Mouse (Mus musculus) mouse trophoblast stem cell (cell line): ENCODE results near the gene Tet3.
"Not testable (repeated sequence)": the region's sequence is repeated elsewhere in the genome, so short reads cannot be mapped to it uniquely, and the experiment has no call there.

Experiments
- in situ Hi-C, 2 experiments: fragments of 300-500 bp; cut with MseI, MboI; formaldehyde crosslinking; loops; 2 replicates in 1 of 2; 3 replicates in 1 of 2; pipeline ENCODE4 v1.15.1; 2025

The Tet3 gene

DNA sequence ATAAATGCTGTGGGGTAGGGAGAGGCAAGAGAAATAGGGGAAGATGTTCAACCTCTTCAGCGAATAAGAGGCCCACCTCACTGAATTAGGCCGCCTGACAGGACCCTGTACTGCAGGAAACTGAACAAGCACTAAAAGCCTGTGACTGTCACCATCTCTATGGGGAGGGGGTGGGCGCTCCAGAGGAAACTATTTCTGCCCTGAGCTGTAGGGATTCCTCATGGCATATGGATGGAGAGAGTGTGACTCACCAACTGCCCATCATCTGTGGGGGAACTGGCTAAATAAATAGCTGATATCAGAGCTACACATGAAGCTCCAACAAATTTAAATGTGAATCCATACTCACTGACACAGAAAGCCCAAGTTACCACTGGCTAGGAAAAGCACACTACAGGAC is 87.5 kb downstream of the Tet3 start:
- in situ Hi-C loops: no loop called here

DNA sequence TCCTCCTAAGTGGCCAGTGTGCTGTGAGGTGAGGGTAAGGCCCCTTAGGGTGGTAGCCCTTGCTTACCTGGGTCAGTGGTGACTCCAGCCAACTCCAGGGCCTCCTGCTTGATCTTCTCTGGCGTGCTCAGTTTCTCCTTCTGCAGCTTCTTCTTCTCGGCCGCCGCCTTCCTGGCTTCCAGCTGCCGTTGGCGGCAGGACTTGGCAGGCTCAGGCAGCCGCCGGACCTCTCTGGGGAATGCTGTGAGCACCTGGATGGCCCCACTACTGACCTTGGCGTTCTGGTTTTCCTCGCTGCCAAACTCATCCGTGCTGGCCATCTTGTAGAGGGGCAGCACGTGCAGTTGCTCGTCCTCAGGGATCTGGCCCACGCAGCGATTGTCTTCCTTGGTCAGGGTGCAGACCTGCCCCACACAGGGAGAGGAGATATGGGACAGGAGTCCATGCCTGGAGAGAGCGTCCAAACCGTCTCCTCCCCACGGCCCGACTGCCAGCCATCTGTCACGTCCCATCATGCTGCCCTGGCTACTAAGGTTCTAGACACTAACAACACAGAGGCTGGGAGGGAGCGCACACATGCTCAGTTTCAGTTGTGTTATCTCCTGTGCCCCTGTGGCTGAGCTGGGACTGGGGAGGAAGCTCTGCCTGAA is 88.4 kb downstream of the Tet3 start:
- in situ Hi-C loops: no loop called here

DNA sequence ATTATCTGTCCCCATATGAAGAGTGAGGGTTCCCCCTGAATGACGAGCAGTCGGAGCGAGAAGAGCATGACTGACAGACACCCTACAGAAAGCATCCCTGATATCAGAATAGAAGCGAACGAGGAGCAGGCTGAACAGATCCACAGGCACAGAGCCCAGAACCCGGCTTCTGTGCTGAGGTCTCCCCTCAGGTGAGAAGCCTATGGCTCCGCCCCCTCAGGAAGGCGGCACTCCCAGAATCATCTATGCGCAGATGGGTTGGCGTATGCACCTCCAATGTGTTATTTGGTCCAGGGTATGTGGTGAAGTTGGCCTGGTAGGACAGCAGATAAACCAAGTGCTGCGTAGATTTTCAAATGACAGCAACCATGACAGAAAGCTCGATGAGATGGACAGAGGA is 95.8 kb downstream of the Tet3 start:
- in situ Hi-C loops: no loop called here

DNA sequence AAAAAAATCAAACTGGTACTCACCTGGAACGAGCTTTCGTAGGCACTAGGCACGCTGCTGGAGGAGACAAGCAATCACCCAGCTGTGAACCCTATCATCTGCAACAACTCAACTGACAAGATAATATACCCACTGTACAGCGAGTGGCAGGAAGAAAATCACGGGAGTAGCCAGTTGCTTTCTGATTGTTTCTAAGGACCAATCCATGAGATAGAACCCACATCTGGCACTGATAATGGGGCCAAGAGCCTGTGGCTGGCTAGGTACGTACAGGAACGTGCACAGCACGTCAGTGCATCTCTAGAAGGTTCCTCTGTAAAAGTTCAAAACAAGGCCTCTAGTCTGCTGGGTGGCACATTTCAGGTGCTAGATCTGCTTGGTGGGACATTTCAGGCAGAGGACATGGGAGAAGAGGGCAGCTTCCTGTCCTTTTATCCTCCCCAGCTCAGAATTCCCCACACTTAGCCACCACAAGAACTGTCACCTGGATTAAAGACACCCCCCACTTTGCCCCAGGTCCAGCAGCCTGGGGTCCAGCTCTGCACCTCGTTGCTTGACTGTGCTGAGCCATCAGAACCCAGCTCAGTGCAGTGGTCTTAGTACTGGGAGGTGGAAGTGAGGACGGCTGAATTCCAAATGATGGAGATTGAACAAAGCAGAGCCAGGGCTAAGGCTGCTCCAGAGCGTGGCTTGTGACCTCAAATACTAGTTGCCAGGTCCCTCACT is 97.2 kb downstream of the Tet3 start:
- in situ Hi-C loops: no loop called here

DNA sequence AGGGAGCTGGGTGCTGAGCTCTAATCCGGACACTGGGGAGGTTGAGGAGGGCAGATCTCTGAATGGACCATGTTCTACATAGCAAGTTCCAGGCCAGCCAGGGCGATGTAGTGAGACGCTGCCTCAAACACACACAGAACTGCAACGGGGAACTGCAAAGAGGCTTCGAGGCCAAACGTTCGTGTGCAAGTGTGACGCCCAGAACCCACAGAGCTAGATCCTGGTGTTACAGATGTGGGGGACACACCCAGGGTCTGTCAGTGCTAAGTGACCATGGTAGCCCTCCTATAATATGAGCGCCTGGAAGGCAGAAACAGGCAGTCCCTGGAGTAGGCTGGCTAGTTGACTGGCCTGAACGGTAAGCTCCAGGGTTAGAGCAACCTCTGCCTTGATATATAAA is 101.4 kb downstream of the Tet3 start:
- in situ Hi-C loops: loop anchor here (5.0 kb wide), 1 partner anchor 155 kb away; no protein-coding TSS in a partner anchor

DNA sequence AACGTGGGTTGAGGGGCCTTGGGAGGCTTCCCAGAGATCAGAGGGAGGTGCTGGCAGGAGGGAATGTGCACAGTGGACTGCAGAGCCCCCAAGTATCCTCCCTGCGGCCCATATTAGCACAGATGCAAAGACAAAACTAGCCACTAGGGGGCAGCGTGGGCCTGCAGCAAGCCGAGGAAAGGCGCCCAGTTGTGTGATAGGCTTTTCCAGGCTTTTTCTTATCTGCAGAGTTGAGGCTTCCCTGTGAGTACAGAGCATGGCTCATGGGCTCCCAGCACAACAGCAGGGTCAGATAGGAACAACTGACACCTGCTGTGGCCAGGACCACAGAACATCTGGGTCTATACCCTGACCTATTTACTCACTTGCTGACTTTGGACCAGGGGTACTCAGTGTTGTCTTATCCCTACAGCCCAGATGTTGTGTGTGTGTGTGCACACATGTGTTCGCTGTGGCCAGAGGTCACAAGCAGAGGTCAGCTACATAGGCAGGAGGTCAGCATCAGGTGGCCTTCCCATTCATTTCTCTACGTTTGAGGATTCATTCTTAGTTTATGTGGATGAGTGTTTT is 102.2 kb downstream of the Tet3 start:
- in situ Hi-C loops: loop anchor here (5.0 kb wide), 1 partner anchor 156 kb away; no protein-coding TSS in a partner anchor

DNA sequence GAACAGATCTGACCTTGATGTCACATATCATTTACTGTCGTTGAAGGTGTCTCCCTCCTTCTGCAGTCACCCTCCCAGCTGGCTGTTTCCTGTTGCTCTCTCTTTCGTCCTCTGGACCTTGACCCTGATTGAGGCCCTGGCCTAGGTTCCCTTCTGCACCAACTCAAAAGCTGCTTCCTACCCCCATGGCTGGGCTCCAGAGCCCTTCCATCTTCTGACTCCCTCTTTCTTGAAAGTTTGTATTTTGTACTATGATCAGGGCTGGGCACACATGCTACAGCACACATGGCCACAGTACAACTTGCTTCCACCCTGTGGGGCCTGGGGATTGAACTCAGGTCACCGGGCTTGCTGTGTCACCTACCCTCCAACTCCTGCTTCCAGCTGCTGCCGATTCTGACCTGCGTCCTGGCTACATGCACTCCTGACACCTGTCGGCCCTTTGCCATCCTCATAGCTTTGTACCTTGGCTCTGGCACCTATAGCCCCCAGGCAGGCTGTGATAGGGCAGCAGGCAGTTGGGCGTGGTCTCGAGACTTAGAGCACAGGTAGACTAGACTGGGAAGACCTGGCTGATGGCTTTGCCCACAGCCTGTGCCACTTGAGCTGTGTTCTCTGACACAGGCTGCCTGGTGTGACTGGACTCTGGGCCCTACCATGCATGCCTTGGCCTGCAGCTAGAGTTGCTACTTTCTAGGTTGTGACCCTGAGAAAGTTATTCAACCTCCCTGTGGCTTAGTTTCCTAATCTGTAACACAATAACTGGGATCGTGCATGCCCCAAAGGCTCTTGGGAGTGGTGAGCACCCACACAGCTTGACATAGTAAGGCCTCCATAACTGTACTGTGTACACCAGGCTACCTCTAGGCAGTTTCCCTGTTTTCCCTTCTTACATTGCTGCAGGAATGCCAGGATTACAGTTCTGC is 103.8 kb downstream of the Tet3 start:
- in situ Hi-C loops: loop anchor here (5.0 kb wide), 1 partner anchor 157 kb away; no protein-coding TSS in a partner anchor

DNA sequence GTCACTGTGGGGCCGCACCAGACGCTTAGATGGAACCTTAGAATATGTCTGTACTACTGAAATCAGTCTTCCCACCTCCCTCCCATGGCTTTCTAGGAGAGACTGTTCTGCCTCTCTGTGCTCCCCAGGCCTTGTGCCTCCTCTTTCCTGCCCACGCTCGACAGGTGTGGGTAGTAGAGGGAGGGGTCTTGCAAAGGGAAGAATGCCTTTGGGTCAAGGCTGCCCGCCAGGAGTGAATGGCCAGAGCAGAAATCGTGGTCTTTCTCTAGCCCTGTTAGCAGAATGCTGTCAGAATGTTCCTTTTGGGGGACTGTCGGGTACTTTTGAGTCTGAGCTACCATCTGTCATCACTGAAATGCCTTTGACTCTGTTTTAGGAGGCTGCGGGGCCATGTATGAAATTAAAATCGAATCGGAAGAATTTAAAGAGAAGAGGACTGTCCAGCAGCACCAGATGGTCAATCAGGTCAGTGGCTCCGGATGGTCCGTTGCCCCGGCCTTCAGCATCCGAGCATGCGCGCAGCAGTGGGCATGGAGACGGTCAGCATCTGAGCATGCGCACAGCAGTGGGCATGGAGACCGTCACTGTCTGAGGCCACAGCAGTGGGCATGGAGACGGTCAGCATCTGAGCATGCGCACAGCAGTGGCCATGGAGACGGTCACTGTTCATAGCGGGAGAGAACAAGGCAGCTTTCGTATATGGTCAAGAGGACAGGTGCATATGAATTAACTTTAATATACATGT is 106.0 kb downstream of the Tet3 start:
- in situ Hi-C loops: no loop called here

DNA sequence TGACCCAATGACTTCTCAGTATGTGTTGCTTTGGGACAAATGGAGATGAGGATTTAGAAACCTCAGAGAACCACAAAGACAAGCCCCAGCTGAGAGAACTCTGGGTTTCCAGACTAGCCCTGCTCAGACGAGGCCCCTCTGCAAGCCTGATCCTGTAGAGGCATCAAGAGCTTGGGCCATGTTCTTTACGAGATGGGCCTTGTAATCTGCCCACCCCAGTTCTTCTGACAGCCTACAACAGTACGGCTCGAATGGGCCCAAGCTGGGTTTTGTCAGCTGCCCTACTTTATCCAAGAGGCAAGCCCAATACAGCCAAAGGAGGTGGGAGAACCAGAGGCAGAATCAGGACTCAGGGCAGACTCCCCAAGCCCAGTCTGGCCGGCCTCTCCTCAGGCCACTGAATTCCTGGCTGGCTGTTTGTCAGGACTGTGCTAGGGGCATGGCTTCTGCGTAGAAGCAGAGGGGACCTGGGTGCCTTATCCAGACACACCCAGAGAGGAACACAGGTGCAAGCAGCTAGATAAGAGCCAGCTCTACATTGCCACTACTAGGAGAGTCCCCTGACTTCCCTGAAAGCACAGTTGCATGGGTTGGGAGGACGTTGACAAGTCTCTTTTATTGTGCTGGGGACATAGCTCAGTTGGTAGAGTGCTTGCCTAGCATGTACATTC is 107.3 kb downstream of the Tet3 start:
- in situ Hi-C loops: no loop called here

DNA sequence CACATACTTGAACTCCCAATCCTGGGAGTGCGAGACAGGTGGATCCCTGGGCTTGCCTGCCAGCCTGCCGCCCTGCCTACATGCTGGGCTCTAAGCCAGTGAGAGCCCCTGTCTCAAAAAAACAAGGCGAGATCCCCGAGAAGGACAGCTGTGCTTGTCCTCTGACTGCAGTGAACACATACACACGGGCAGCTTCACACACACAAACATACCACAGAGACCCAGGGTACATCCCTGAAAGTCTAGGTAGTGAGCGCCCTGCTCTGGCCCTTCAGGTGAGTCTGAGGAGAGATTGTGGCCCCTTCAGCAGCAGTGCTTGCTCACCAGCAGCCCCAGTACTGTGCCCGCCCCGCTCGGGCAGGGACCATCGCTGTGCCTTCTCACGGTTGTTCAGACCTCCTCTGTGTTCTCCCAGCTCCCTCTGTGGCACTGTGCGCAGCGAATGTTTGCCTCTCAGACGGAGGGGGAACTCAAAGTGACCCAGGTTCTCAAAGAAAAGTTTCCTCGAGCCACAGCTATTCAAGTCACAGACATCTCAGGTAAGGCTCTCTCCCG is 108.0 kb downstream of the Tet3 start:
- in situ Hi-C loops: no loop called here

DNA sequence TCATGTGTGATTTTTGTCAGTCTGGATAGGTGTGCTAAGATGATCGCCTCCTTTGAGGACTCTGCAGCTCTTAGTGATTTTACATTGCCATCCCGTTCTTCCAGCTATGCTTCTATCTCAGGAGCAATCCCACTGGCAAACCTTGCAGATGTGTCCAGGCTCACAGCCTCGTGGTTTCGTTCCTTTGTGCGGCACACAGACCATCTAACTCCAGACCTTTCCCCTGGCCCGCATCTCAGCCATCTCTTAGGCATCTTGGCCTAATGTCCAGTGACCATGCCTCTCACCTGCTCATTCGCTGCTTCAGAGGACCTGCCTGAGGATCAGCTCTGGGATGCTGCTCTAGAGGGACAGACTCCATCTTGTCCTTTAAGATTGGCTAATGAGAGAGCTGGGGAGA is 108.7 kb downstream of the Tet3 start:
- in situ Hi-C loops: no loop called here

DNA sequence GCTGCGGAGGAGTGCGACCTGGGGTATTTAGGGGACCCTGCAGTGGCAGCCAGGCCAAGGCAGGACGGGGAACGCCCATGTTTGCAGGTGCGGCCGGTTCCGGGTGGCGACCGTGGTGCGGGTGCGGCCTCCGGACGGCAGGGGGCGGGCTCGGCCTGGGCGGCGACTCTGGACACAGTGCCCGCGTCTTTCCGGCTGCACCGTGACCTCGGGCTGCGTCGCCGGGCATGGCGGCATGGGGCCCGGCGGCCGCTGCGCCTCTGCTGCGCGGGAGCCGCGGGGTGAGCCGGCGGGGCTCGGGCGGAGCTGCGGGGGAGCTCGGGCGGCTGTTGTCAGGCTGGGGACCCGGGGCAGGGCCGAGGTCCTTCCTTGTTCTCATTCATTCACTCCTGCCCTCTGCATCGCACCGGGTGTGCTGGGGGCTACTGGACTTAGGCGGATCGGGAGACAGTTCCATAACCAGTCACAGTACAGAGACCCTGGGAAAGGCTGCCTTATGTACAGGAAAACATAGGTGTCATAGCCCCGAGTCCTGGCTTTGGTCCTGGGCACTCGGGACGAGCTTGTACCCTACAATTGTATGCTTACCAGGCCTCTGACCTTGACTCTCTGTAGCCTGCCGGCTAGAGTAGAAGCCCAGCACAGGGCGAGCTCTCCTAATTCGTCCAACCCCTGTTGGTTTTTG is 109.5 kb downstream of the Tet3 start:
- in situ Hi-C loops: no loop called here

DNA sequence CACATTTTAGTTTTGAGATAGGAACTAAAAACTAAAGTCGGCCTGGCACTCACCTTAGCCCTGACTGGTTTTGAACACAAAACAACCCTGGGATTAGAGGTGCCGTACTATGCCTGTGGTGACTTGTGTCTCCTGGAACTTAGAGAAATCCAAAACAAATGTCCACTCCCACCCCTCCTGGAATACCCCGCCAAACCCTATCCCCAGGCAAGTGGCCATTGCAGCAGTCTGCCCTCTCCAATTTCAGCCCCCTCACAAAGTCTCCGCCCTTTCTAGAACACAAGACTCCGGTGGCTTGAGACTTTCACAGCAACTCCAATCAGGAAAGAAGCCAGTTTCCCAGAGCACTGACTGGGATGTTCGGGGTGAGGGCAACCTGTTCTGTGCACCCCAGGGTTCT is 110.0 kb downstream of the Tet3 start, which contains the start of gene Bola3:
Gene Bola3, plus strand, starts transcription at position 275 of the 400 bp plus-strand sequence.
- in situ Hi-C loops: no loop called here

DNA sequence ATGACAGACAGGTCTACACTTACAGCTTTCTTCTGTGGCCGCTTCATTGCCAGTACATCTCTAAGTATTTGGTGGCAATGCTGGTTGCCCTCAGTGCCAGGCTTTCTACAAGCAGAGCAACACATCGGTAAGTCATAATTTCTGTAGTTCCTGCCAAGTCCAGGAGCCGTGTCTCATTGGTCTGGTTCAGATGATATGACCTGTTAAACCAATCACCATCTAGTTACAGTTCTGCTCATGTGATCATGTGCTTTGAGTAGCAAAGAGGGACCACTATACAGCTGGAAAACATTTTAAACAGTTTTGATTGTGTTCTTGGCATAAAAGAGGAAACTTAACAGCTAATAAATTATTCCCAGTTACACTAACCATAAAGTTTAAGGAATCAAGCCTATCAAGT is 111.0 kb downstream of the Tet3 start:
- in situ Hi-C loops: no loop called here

DNA sequence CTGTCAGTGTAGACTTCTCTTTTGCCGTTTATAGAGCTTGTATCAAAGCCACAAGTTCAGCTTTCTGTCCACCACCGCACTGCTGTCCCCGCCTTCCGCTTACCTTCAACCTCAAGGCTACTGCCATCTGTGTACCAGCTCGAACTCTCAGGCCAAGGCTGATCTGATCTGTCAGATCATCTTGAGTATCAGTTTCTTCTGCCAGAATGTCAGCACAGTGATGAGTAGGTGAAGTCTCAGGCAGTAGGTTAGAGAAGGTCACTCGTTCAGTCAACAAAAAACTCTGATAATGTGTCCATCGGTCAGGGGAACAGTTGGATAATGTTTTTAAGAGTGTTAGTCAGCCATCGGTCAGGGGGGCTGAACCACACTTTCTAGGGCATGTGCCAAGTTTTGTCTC is 113.6 kb downstream of the Tet3 start:
- in situ Hi-C loops: not testable (repeated sequence)

DNA sequence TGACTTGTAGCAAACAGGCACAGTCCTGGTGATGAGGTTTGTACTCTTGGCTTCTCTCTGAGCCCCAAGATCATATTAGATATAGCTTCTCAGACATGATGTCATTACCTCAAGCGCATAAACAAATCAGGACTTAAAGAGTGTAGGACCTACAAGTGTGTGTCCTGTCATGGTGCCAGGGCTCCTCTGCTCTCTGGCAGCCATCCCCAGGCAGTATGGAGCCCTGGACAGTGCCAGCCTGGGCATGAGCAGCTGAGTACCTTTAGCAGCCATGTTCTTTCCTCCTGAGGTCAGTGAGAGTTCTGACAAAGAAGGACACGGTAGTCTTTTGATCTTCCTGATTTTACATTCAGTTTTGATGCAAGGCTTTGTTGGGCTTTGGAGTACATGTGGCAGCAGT is 115.9 kb downstream of the Tet3 start:
- in situ Hi-C loops: no loop called here

DNA sequence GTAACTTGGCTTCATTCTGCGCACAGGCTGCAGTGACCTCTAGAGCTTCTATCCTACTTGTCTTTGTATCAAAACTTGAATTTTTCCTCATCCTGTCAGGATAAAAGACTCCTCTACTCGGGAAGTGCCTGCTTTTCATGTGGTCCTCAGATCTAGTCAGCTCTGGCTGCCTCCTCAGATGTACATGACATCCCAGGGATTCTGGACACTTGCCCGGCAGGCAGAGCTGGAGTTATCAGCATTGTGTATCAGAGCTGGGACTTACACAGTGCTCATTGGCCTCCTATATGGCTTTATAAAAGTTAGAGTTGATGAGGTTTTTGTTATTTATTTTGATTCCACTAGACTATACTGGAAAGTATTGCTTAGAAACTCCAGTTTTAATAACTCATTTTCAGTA is 117.5 kb downstream of the Tet3 start:
- in situ Hi-C loops: no loop called here

DNA sequence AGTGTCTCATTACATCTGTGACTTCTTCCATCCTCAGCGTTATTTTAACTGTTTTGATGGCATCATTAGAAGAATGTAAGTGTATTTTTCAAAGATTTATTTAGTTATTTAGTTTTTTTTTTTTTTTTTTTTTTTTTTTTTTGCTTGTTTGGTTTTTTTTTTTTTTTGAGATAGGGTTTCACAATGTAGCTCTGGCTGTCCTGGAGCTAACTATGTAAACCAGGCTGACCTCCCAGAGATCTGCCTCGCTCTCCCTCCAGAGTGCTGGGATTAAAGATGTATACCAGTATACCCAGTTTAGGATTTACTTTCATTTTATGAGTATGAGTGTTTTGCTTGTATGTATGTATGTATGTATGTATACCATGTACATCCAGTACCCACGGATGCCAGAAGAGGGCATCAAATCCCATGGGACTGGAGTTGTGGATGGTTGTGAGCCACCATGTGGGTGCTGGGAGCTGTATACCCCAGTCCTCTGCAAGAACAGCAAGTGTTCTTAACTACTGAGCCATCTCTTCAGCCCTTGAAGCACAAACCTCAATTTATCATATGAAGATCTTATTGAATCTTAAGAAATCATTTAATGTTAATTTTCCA is 131.2 kb downstream of the Tet3 start:
- in situ Hi-C loops: no loop called here

DNA sequence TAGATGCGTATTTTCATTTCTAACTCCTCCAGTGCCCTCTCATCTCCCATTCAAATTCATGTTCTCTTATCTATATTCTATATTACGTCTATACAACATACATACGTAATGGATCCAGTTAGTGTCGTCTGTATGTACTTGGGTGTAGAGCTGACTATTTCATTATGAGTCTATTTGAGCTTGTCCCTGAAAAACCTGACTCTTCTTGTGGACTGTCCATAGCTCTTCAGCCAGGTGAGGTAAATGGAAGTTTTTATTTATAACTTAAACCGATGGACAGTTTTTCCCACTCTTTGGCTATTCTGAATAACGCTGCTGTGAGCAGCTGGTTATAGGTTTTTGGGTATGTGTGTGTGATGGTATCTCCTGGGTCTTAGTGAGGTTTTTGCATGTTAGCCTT is 132.1 kb downstream of the Tet3 start:
- in situ Hi-C loops: no loop called here
